Mouse (Mus musculus) frontal cortex, postnatal 14 days (tissue): ENCODE results near the gene Gm32687.
"Not testable (repeated sequence)": the region's sequence is repeated elsewhere in the genome, so short reads cannot be mapped to it uniquely, and the experiment has no call there.

Experiments
- DNase-seq, 2 experiments: peaks; one replicate each; pipeline ENCODE4 v3.0.0; 2022; ENCODE audit warnings: low spot score in 2 of 2

The Gm32687 gene

GRCm38 (mm10) chr10:81863409-81864407 is at the start of gene Gm32687:
Gene Gm32687 (plus strand): TSS chr10:81863934.
- peak; percentile 2 to 6 for DNase-seq

- not testable (repeated sequence) for DNase-seq
Observed at GRCm38 (mm10) chr10:81846219-81846618, 17.5 kb upstream of the Gm32687 start.

GRCm38 (mm10) chr10:81929842-81930743 is 66.4 kb downstream of the Gm32687 start, which contains the start of gene Zfp781:
Gene Zfp781 (minus strand): TSS chr10:81930480.
- not testable (repeated sequence) for DNase-seq
